Mouse (Mus musculus): ENCODE results near the gene Unc13d. TPM values are rescaled to one million over a fixed set of nuclear protein-coding genes. Genes with fewer than 3 reads are reported as not detected.
"Not testable (repeated sequence)": the region's sequence is repeated elsewhere in the genome, so short reads cannot be mapped to it uniquely, and the experiment has no call there.

The Unc13d gene
- total RNA-seq, 2 experiments from 2014 or later = 13.6 to 15.5 TPM

DNA sequence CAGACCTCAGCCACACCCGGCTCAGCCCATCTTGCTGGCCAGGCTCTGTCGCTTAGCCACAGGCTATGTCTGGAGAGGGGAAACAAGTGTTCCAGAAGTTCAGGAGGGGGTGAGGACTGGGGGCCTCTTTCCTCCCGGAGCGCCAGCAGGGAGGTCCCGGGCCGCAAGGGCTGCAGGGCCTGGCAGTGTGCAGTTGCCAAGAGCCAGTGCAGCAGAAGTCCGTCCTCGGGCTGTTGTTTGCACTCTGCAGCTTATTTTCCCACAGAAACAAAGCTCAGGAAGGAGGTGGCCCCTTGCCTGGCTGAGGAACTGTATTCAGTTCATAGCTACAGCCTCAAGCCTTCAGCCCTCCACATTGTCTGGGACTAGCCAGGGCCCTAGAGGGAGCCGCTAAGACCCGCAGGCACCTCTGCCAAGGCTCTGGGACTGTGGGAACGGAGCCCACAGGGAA lies 24.2 kb upstream of the Unc13d start:
- ATAC-seq (replicated peaks; ENCODE audit: poor library complexity) = peak; percentile 9; the same call in 1 of the 2 replicates

- no peak for ATAC-seq (replicated peaks; ENCODE audit: poor library complexity)
Measured at GRCm38 (mm10) chr11:116100839-116101238, 23.1 kb upstream of the Unc13d start.

DNA sequence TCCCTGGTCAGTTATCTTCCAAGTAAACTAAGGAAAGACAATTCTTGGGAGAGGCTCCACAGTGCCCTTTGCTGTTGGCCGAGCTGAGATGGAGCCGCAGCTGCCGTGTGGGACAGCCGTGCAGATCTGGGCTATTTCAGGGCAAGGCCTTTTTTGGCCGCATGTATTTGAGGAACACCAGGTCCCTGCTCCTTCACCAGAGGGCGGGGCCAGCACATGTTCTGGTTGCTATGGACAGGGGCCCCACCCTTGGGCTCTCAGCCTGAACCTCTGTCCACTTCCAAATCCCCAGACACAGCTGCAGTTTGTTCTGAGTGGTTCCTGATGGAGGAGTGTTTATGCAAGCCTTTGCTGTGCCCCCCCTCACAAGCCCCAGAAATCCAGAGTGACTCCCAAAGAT lies 22.6 kb upstream of the Unc13d start:
- ATAC-seq (replicated peaks; ENCODE audit: poor library complexity) = no peak

DNA sequence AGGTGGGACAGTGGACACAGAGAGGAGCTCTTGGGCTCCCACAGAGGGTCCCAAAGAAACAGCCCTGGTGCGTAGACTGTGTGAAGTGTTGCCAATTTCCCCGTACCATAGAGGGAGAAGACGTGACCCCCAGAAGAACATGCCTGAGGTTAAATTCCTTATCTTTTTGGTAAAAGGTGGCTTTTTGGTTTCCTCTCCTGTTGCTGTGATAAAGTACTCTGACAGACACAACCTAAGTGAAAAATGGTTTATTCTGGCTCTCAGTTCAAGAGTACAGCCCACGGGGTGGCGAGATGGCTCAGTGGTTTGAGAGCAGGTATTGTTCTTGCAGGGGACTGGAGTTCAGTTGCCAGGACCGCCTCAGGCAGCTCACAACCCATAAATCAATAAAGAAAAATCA lies 21.7 kb upstream of the Unc13d start:
- ATAC-seq (replicated peaks; ENCODE audit: poor library complexity) = no peak

GRCm38 (mm10) chr11:116098711-116099460 lies 21.1 kb upstream of the Unc13d start:
- no peak for ATAC-seq (replicated peaks; ENCODE audit: poor library complexity)

GRCm38 (mm10) chr11:116096213-116097108 lies 18.7 kb upstream of the Unc13d start:
- ATAC-seq (replicated peaks; ENCODE audit: poor library complexity) = peak; percentile 45; the same call in 1 of the 2 replicates

- no peak for ATAC-seq (replicated peaks; ENCODE audit: poor library complexity)
Measured at GRCm38 (mm10) chr11:116095573-116095972, 17.8 kb upstream of the Unc13d start.

- peak; percentile 67 for ATAC-seq (replicated peaks; ENCODE audit: poor library complexity)
Measured at GRCm38 (mm10) chr11:116093771-116094565, 16.2 kb upstream of the Unc13d start.

DNA sequence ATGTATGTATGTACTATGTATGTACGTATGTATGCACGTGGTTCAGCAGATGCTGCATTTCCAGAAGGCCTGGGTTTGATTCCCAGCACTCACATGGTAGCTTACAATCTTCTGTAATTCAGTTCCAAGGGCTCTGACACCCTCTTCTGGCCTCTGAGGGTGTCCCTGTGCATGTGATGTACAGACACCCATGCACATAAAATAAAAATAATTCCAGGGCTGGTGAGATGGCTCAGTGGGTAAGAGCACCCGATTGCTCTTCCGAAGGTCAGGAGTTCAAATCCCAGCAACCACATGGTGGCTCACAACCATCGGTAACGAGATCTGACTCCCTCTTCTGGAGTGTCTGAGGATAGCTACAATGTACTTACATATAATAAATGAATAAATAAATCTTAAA lies 15.2 kb upstream of the Unc13d start:
- ATAC-seq (replicated peaks; ENCODE audit: poor library complexity) = not testable (repeated sequence)

DNA sequence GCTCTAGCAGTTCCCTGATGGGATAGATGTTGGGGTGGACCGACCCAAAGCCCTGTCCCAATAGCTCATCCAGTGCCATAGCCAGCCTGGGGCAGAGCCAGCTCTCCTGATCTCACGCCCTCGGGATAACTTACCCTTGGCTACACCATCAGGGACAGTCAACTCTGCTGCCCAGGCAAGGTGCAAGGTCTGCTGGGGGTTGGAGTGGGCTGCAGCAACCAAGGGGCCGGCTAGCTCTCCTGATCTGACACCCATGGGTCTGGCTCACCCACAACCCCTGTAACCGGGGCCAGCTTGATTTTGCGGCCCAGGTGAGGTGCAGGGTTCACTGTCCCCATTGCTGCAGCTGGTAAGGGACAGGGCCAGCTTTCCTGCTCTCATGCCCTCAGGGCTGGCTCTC lies 13.8 kb upstream of the Unc13d start:
- no peak for ATAC-seq (replicated peaks; ENCODE audit: poor library complexity)

DNA sequence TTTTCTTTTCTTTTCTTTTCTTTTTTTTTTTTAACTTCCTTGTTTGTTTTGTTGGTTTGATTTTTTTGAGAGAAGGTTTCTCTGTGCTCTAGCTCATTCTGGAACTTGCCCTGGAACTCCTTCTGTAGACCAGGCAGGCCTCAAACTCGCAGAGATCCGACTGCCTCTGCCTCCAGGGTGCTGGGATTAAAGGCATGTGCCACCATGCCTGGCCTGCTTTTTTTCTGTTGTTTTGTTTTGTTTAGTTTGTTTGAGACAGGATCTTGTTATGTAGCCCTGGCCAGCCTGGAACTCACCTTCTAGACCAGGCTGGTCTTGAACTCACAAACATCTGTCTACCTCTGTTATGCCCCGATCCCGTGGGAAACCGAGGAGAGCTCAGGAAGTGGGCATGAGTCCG lies 11.8 kb upstream of the Unc13d start:
- no peak for ATAC-seq (replicated peaks; ENCODE audit: poor library complexity)

DNA sequence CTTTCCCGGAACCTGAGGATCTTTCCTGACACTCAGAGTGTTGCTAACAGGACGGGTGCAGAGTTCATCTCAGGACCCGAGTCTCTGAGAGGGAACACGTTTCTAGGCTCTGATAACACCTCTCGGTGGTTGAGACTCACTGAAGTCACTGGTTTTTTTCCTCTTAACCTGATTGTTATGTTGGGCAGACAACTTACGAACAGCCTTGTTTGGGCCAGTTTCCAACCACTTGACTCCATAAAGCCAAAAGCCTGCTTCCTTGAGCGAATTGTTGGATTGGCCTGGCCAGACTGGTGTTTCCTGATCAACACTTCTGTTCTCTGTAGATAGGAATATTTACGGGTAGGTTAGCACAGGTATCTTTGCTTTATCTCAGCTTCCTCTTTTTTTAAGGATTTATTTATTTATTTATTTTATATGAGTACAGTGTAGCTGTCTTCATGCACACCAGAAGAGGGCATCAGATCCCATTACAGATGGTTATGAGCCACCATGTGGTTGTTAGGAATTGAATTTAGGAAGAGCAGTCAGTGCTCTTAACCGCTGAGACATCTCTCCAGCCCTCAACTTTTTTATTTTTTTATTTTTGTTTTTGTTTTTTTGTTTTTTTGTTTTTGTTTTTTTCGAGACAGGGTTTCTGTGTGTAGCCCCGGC lies 11.1 kb upstream of the Unc13d start:
- peak; percentile 9; the same call in 1 of the 2 replicates for ATAC-seq (replicated peaks; ENCODE audit: poor library complexity)

GRCm38 (mm10) chr11:116088188-116088587 lies 10.4 kb upstream of the Unc13d start:
- no peak for ATAC-seq (replicated peaks; ENCODE audit: poor library complexity)

DNA sequence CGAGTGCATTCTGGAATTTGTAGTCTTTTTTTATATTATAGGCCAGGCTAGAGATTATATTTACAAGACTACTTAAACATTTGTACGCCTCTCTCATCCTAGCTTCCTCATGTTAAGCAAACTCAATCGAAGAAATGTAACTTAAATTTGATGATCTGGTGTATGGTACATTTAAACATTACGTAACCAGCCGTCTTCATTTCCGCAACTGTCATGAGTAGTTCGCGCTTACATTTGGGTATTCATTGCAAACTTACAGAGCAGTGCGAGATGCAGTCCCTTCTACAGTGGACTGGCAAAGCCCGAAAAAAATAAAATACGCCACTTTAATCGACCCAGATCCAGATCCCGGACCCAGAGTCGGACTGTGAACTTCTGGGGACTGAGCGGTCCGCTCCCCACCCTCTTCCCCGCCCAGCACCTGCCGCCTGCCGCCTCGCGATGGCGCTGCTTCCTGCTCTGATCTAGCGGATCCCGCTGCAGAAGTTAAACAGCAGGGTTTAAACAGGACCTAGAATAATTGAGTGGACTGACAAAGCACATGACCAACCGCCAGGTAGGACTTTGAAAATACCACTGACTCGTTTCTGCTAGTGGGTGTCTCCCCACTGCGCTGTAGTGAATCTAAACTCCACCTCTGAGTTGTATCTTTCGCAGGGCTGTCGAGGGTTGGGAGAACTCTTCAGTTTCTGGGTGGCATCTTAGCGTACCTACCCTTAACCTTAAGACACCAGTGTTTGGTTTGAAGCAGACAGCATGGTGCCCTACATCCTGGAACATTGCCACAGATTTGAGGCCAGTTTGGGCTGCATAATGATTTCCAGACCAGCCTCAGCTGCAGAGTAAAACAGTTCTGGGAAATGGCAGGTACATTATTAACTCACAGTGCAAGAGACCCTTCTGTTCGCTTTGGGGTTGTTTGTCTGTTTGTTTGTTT lies 9.7 kb upstream of the Unc13d start:
- ATAC-seq (replicated peaks; ENCODE audit: poor library complexity) = peak; percentile 58

DNA sequence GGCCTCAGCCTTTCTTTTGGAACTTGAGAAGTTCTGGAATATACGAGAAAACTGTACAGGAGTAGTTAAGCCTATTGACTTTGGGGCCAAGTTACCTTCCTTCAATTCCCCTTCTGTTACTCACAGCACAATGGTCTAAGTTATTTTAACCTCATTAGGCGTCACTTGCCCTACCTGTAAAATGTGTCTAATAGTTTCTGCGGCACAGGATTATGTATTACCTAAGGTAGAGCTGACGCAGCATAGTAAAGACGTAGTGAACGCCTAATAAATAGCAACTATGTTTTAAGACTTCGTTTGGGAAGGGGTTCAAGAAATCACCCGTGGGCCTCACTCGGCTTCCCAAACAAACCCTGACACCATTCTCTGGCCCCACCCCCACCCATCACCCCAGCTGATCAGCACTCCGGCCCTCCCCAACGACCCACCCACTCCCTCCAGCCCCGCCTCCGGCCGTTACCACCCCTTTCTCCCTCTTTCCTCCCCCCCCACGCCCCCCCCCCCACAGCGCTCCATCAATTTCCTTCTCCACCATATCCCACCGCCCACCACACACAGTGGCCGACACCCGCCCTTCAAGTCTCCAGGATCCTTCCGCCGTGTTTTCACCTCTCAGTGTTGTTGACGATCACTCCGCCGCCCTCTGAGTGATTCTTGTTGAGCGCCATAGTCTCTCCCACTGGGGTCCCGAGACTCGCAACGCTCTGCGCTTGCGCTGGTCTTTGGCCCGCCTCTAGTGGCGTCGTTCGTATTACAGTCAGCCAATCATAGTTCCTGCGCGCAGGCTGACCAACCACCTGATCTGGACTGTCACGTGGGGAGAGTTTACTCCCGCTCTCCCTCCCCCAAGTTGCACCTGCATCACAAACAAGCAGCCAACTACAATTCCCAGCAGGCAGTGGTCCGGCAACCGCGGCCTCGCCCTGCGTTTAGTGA lies 8.8 kb upstream of the Unc13d start, which contains the start of gene Wbp2:
Gene Wbp2 (minus strand): TSS at position 738 of the 936 bp plus-strand sequence.
- ATAC-seq (replicated peaks; ENCODE audit: poor library complexity) = peak; percentile 87

DNA sequence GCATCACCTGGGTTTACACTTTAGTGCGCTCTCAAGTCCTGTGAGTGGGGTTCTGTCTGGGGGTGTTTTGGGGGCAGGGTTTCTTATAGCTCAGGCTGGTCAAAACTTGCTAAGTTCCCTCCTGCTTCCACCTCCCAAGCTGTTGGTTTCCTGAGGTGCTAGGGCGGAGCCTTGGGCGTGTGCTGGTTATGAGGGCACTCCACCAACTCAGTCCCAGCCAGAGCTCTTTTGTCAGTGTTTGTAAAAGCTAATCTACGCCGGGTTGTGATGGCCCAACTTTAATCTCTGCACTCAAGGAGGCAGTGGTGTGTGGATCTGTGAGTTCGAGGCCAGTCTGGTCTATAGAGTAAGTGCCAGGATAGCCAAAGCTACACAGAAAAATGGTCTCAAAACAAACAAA lies 6.4 kb upstream of the Unc13d start:
- peak; percentile 8; the same call in 1 of the 2 replicates for ATAC-seq (replicated peaks; ENCODE audit: poor library complexity)

DNA sequence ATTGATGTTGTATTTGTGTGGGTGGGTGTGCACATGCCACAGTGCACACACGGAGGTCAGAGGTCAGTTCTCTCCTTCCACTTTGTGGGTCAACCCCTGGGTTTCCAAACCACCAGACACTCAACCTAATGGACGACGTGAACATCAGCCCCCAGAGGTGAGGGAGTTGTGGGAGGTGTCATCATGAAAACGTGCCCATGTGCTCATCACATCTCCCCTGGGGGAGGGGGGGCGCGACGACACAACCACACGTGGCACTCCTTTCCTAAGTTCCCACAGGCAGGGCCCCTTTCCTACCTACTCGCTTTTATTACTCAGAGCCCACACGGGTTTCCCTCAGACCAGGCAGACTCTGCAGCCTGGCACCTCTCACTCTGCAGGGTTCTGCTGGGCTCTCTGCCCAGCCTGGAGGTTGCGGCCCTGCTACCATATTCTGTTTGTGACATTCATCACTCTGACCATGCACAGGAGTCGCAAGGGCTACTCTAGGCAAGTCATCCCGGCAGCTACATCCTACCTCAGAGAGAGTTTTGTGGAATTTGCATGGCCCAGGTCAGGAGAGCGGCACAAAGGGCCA lies 5.4 kb upstream of the Unc13d start:
- no peak for ATAC-seq (replicated peaks; ENCODE audit: poor library complexity)

- ATAC-seq (replicated peaks; ENCODE audit: poor library complexity) = no peak
Measured at GRCm38 (mm10) chr11:116081081-116081480, 3.3 kb upstream of the Unc13d start.

Measured in megakaryocyte progenitor cell, adult 5-6 weeks (primary cell).